Mouse (Mus musculus): ENCODE results near the gene Nup205.

- TF ChIP-seq POLR2A (IDR thresholded peaks at IDR 0.05; ENCODE audit: low read depth, low read length) (no peak), CTCF (IDR thresholded peaks at IDR 0.05; ENCODE audit: borderline replicate concordance, insufficient read depth, low read length) (no peak)
Measured at GRCm38 (mm10) chr6:35245086-35245485, 67.9 kb downstream of the Nup205 start.
